Mouse (Mus musculus) hindbrain, embryonic 10.5 days (tissue): ENCODE data around the gene Scap. TPM values are rescaled to one million over a fixed set of nuclear protein-coding genes. Genes with fewer than 3 reads are reported as not detected.

ENCODE experiments used
- DNase-seq: peaks from one replicate; pipeline ENCODE4 v3.0.0-alpha.2; 2017; ENCODE audit warnings: low spot score
- H3K27ac ChIP-seq: fragments of 300-500 bp; sonication (generic); 2 replicates; pipeline ENCODE4 v1.5.1; 2016; ENCODE audit warnings: mild to moderate bottlenecking, moderate library complexity
- H3K27me3 ChIP-seq: fragments of 300-500 bp; sonication (generic); 2 replicates; pipeline ENCODE4 v1.6.1; 2016; ENCODE audit warnings: mild to moderate bottlenecking; ENCODE audit not compliant: poor library complexity, insufficient read depth, severe bottlenecking
- H3K36me3 ChIP-seq: fragments of 300-500 bp; sonication (generic); 2 replicates; pipeline ENCODE4 v1.6.1; 2016; ENCODE audit warnings: mild to moderate bottlenecking, moderate library complexity
- H3K4me1 ChIP-seq: fragments of 300-500 bp; sonication (generic); replicated peaks from 2 replicates; pipeline ENCODE4 v1.6.1; 2016; ENCODE audit warnings: mild to moderate bottlenecking
- H3K4me3 ChIP-seq: fragments of 300-500 bp; sonication (generic); 2 replicates; pipeline ENCODE4 v1.5.1; 2016; ENCODE audit warnings: mild to moderate bottlenecking, moderate library complexity
- H3K9me3 ChIP-seq: fragments of 300-500 bp; sonication (generic); 2 replicates; pipeline ENCODE4 v1.6.1; 2016; ENCODE audit warnings: mild to moderate bottlenecking, moderate library complexity
- WGBS: fragments of 180-500 bp; shearing (Covaris S2); methylation state at CpG from one replicate; pipeline ENCODE4 v1.1.7; 2016; 5-methylcytosine and 5-hydroxymethylcytosine counted together
- polyA plus RNA-seq: library from polyadenylated mRNA; unstranded; fragments of >200 nt; fragmentation: Nextera tagmentation; extraction: Ambion mirVana; gene quantifications from 2 replicates; pipeline ENCODE4 v1.2.1, GENCODE M21; 2016

Gene Scap
- polyA plus RNA-seq, 1 experiment from 2014 or later = 40.3 TPM

- peaks cover 6% of the 10 kb centered on the region for H3K4me1 ChIP-seq
- WGBS = 93% methylated on average over 5 of the region's 5 CpGs
- DNase-seq = no peak
- H3K36me3 ChIP-seq = no peaks in the 10 kb centered on the region
- no peaks in the 10 kb centered on the region for H3K27me3 ChIP-seq
- H3K4me3 ChIP-seq = no peak overlapping the region
- H3K27ac ChIP-seq = no peak overlapping the region
- no peaks in the 10 kb centered on the region for H3K9me3 ChIP-seq
Observed at GRCm38 (mm10) chr9:110340037-110340750, 7.1 kb downstream of the Scap start.

GRCm38 (mm10) chr9:110342008-110342407 is 8.9 kb downstream of the Scap start:
- Histone ChIP-seq H3K27ac (no peak overlapping the region), H3K27me3 (no peaks in the 10 kb centered on the region), H3K36me3 (no peaks in the 10 kb centered on the region), H3K4me1 (peaks cover 4% of the 10 kb centered on the region), H3K9me3 (no peaks in the 10 kb centered on the region), H3K4me3 (no peak overlapping the region)
- no peak for DNase-seq
- WGBS = 87% methylated on average over 8 of the region's 8 CpGs

DNA sequence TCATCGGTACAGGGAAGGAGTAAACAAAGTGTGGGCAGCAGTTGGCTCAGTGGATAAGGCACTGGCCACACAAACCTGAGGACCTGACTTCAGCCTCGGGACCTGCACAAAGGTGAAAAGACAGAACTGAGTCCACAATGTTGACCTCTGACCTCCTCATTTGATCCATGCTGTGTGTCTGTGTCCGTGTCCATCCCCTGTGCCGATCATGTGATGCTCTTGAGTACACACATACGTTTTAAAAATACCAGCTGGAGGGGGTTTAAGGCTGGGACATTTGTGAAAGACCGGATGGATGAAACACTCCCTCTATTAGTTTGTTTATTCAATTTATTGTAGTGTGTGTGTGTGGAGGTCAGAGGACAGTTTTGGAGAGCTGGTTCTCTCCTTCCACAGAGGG is 10.7 kb downstream of the Scap start:
- Histone ChIP-seq H3K9me3 (no peaks in the 10 kb centered on the region), H3K36me3 (no peaks in the 10 kb centered on the region), H3K4me1 (peaks cover 4% of the 10 kb centered on the region), H3K27me3 (no peaks in the 10 kb centered on the region), H3K4me3 (no peak overlapping the region), H3K27ac (no peak overlapping the region)
- no peak for DNase-seq
- 59% methylated on average over 6 of the region's 6 CpGs for WGBS

DNA sequence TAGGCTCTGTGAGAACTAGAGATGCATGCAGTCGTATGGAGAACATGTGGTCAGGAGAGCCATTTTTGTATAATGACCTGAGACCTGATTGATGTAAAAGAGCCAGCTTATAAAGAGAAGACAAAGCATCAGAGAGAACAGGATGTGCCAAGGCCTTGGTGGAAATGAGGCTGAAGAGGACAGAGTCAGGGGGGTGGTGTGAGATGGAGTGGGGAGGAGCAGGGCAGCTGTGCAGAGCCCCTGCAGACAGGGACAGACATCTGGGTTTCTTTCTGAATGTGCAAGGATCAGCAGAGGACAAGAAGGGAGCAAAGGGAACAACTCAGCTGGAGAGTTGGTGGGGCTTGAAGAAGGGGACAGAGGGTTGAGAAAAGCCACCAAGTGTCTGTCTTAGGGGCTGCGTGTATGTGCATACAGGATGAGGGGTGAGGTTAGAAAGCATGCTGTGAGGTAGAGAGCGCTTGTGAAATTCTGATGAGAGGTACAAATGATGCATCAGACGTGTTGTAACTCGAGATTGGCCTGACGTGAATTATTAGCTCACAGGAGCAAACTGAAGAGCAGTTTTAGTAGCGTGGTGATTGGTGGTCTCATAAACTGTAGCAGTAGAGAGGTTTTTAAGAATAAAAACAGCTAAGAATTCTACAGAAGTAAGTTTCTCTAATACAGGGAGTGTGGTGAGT is 12.1 kb downstream of the Scap start:
- DNase-seq = no peak
- 82% methylated on average over 7 of the region's 7 CpGs for WGBS
- Histone ChIP-seq H3K4me3 (no peak overlapping the region), H3K27ac (no peak overlapping the region), H3K36me3 (no peaks in the 10 kb centered on the region), H3K4me1 (peaks cover 7% of the 10 kb centered on the region), H3K9me3 (no peaks in the 10 kb centered on the region), H3K27me3 (no peaks in the 10 kb centered on the region)

GRCm38 (mm10) chr9:110348899-110349298 is 15.8 kb downstream of the Scap start:
- no peak overlapping the region for H3K27ac ChIP-seq
- peaks cover 4% of the 10 kb centered on the region for H3K36me3 ChIP-seq
- no peak for DNase-seq
- peaks cover 7% of the 10 kb centered on the region for H3K4me1 ChIP-seq
- H3K27me3 ChIP-seq = no peaks in the 10 kb centered on the region
- H3K4me3 ChIP-seq = no peak overlapping the region
- 80% methylated on average over 4 of the region's 4 CpGs for WGBS
- H3K9me3 ChIP-seq = no peaks in the 10 kb centered on the region

- Histone ChIP-seq H3K9me3 (no peaks in the 10 kb centered on the region), H3K27me3 (no peaks in the 10 kb centered on the region), H3K27ac (no peak overlapping the region), H3K36me3 (peaks cover 15% of the 10 kb centered on the region), H3K4me1 (peaks cover 5% of the 10 kb centered on the region; the same call in 1 of the 2 replicates), H3K4me3 (no peak overlapping the region)
- WGBS = 87% methylated on average over 5 of the region's 5 CpGs
- no peak for DNase-seq
Observed at GRCm38 (mm10) chr9:110350188-110350587, 17.1 kb downstream of the Scap start.

GRCm38 (mm10) chr9:110350612-110351011 is 17.5 kb downstream of the Scap start:
- H3K9me3 ChIP-seq = no peaks in the 10 kb centered on the region
- peaks cover 19% of the 10 kb centered on the region for H3K36me3 ChIP-seq
- peaks cover 3% of the 10 kb centered on the region; the same call in 1 of the 2 replicates for H3K4me1 ChIP-seq
- no peak overlapping the region for H3K27ac ChIP-seq
- no peak overlapping the region for H3K4me3 ChIP-seq
- H3K27me3 ChIP-seq = no peaks in the 10 kb centered on the region
- no peak for DNase-seq
- WGBS = 85% methylated on average over 5 of the region's 5 CpGs

DNA sequence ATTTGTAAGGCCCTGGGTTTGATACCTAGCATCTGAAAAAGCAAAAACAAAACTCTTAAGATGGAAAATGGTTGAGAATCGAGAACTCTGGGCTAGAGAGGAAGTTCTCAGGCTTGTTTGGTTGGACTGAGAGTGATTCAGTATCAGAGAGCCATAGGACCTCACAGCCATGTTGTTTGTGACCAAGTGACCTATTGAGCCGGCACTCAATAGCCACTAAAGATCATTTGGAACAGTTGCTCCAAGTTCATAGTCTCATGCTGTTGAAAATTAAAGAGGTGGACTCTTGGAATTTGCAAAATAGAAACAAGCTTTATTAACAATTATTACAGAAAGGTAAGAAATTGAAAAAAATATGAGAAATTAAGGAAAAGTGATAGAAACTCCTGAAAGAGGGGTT is 18.3 kb downstream of the Scap start:
- DNase-seq = no peak
- peaks cover 24% of the 10 kb centered on the region for H3K36me3 ChIP-seq
- no peak overlapping the region for H3K27ac ChIP-seq
- H3K27me3 ChIP-seq = no peaks in the 10 kb centered on the region
- WGBS = 90% methylated on average over 2 of the region's 2 CpGs
- H3K4me3 ChIP-seq = no peak overlapping the region
- no peaks in the 10 kb centered on the region for H3K9me3 ChIP-seq
- peaks cover 3% of the 10 kb centered on the region; the same call in 1 of the 2 replicates for H3K4me1 ChIP-seq

DNA sequence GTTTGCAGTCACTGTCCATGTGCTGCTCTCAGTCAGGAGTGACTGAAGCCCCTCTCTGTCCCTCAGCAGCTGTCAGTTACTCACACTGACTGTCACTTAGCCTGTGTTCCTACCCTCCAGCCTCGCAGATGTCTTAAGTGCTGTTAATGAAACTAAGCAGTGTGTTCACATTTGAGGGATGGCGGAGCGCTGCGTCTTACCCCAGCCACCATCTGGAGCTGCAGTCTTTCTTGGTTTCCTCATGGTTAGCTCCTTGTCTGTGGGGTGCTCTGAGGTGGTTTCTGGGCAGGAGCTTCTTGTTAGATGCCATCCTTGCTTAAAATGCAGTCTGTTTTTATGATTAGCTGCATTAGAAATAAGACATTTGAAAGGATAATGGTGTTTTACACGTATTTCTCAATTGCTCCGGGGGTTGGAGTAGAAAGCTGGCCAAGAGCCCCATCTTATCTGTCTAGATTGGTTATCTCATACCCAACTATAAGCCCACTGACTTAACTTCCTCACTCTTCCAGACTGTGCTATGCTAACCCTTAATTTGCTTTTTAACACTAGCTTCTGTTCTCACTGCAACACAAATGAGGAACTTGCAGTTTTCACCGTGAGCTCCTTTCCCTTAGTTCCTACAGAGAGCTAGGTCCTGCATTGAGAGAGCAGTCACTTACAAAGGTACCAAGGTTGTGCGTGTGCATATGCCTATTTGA is 19.0 kb downstream of the Scap start:
- Histone ChIP-seq H3K4me1 (peaks cover 3% of the 10 kb centered on the region; the same call in 1 of the 2 replicates), H3K4me3 (no peak overlapping the region), H3K9me3 (no peaks in the 10 kb centered on the region), H3K27me3 (no peaks in the 10 kb centered on the region), H3K27ac (no peak overlapping the region), H3K36me3 (peaks cover 26% of the 10 kb centered on the region)
- no peak for DNase-seq
- WGBS = 92% methylated on average over 8 of the region's 8 CpGs

- H3K36me3 ChIP-seq = peaks cover 48% of the 10 kb centered on the region
- H3K27me3 ChIP-seq = no peaks in the 10 kb centered on the region
- WGBS = 88% methylated on average over 2 of the region's 2 CpGs
Observed at GRCm38 (mm10) chr9:110358341-110358740, 25.3 kb downstream of the Scap start.

GRCm38 (mm10) chr9:110361299-110361698 is 28.2 kb downstream of the Scap start:
- H3K27ac ChIP-seq = no peak overlapping the region
- H3K27me3 ChIP-seq = no peaks in the 10 kb centered on the region
- H3K4me1 ChIP-seq = no peaks in the 10 kb centered on the region
- 73% methylated on average over 12 of the region's 12 CpGs for whole genome bisulfite sequencing
- H3K9me3 ChIP-seq = no peaks in the 10 kb centered on the region
- H3K36me3 ChIP-seq = peaks cover 48% of the 10 kb centered on the region
- no peak overlapping the region for H3K4me3 ChIP-seq
- DNase-seq = no peak

More at GRCm38 (mm10) chr9:110358341-110358740, 25.3 kb downstream of the Scap start:
- no peak overlapping the region for H3K27ac ChIP-seq
- no peak overlapping the region for H3K4me3 ChIP-seq
- no peaks in the 10 kb centered on the region for H3K9me3 ChIP-seq
- DNase-seq = no peak
- no peaks in the 10 kb centered on the region for H3K4me1 ChIP-seq

DNA sequence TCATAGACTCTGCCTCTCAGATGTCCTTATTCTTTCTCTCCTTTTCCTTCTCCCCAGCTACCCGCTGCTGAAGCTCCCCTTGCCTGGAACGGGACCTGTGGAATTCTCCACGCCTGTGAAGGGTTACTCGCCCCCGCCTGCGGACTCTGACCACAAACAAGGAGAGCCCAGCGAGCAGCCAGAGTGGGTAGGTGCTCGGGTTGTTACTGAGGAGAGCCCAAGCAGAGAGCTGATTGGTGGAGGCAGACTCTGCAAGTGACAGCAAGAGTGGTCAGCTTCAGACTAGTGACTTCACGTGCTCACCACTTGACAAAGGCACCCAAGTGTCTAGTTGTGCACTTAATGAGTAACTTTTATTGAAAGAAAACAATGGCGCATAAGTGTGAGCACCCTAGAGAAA is 29.2 kb downstream of the Scap start:
- 86% methylated on average over 10 of the region's 10 CpGs for WGBS
- Histone ChIP-seq H3K4me3 (no peak overlapping the region), H3K36me3 (peaks cover 46% of the 10 kb centered on the region), H3K27ac (no peak overlapping the region), H3K27me3 (no peaks in the 10 kb centered on the region), H3K4me1 (no peaks in the 10 kb centered on the region), H3K9me3 (no peaks in the 10 kb centered on the region)
- DNase-seq = no peak

DNA sequence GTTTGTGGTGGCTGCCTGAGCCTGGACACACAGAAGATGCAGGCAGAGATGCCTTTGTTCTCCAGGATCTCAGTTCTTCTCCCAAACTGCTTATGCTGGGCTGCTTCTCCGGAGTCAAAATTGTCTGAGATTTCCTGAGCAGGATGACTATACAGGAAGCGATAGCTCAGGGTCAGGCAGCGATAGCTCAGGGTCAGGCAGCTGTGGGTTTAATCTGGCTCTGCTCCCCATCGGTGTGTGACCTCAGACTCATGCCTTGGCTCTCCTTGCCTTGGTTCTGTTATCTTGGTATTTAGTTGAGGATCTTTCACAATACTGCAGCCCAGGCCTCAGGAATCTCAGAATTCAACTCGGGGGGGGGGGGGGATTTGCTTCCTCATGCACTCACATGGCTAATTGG is 33.7 kb downstream of the Scap start:
- 88% methylated on average over 5 of the region's 5 CpGs for WGBS
- H3K36me3 ChIP-seq = peaks cover 54% of the 10 kb centered on the region

More for the DNA sequence above, 33.7 kb downstream of the Scap start:
- no peaks in the 10 kb centered on the region for H3K27me3 ChIP-seq
- H3K4me1 ChIP-seq = no peaks in the 10 kb centered on the region
- H3K27ac ChIP-seq = no peak overlapping the region
- no peak for DNase-seq
- H3K4me3 ChIP-seq = no peak overlapping the region
- no peaks in the 10 kb centered on the region for H3K9me3 ChIP-seq
